Mouse (Mus musculus) retina, postnatal 7 days (tissue): ENCODE results near the gene 1700001F09Rik.
"Not testable (repeated sequence)": the region's sequence is repeated elsewhere in the genome, so short reads cannot be mapped to it uniquely, and the experiment has no call there.

Experiments used
- DNase-seq: peaks from one replicate; pipeline ENCODE4 v3.0.0-alpha.2; 2012; ENCODE audit warnings: low read depth, low spot score

The 1700001F09Rik gene

DNA sequence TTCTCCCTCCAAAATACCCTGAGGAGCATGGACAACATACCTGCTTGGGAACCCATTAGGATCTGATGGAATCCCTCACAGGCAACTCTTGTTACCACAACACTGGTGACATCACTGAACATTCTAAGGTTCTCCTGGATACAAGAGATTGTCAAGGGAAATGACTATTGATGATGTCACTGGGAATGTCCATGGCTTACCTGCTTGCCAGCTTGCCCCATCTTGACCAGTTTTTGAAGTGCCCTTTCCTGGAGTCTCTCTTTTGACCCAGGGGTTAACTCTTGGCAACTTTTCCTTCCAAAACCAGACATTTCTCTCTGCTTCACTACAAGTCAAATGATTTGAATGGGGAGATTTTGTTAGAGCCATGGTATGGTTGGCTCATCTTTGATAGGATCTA is at the start of gene 1700001F09Rik:
1700001F09Rik (minus strand) TSS at position 101 of the 400 bp plus-strand sequence.
- DNase-seq, result not testable (repeated sequence)

- not testable (repeated sequence) for DNase-seq
These were observed 14.1 kb upstream of the 1700001F09Rik start for GRCm38 (mm10) chr14:43361713-43362112.

DNA sequence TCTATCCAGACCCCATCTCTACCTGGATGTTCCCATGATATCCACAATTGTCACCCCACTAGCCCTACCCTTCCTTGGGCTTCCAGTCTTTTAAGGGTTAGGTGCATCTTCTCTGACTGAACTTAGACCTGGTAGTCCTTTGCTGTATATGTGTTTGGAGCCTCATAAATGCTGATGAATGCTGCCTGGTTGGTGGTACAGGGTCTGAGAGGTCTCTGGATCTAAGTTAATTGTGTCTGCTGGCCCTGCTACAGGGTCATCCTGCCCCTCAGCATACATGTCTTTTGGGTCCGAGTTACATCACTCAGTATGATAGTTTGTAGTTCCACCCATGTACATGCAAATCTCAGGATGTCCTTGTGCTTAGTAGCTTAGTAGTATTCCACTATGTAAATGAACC is 11.6 kb upstream of the 1700001F09Rik start:
- not testable (repeated sequence) for DNase-seq

- DNase-seq, result not testable (repeated sequence)
These were observed 9.9 kb upstream of the 1700001F09Rik start for GRCm38 (mm10) chr14:43357496-43357895.

DNA sequence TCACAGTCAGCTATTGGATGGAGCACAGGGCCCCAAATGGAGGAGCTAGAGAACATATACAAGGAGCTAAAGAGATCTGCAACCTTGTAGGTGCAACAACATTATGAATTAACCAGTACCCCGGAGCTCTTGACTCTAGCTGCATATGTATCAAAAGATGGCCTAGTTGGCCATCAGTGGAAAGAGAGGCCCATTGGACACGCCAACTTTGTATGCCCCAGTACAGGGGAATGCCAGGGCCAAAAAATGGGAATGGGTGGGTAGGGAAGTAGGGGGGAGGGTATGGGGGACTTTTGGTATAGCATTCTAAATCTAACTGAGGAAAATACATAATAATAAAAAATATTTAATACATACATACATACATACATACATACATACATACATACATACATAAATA is 5.3 kb upstream of the 1700001F09Rik start:
- DNase-seq, result not testable (repeated sequence)

DNA sequence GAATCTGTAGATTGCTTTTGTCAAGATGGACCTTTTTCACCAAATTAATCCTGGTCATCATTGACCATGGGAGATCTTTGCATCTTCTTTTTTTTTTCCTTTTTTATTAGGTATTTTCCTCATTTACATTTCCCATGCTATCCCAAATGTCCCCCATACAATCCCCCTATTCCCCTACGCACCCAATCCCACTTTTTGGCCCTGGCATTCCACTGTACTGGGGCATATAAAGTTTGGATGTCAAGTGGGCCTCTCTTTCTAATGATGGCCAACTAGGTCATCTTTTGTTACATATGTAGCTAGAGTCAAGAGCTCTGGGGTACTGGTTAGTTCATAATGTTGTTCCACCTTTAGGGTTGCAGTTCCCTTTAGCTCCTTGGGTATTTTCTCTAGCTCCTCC is 10.0 kb downstream of the 1700001F09Rik start:
- not testable (repeated sequence) for DNase-seq

DNA sequence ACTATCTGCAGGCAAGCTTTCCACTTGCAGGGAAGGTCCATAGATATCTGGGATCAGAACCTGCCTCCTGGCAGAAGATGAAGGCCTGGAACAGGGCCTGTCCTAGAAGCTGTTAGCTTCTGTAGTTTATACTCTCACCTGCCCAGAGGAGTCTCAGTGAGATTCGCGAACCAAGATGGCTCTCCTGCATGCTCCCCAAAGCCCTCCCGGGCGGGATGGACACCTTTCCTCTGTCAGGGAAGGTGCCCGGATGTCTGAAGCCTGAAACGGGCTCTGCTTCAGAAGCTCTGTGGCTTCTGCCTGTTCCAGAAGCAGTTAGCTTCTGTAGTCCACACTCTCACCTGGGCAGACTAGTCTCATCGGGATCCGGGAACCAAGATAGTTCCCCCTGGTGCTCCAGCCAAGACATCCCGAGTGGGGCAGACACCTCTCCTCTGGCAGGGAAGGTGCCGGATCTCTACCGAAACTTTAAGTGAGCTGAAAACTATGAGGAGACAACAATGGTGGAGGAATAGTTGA is 16.2 kb downstream of the 1700001F09Rik start:
- DNase-seq, result not testable (repeated sequence)

DNA sequence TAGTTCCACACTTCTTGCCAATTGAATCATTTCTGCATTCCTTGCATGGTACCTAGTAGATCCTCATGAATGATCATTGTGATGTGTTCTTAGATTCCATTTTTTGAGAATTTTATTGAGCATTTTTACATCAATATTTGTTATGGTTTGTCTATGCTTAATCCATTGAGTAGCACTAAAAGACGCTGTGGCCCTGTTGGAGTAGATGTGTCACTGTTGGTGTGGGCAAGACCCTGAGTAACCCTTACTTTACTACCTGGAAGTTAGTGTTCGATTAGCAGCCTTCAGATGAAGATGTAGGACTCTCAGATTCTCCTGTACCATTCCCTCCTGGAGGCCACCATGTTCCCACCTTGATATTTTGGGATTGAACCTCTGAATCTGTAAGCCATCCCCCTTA is 19.0 kb downstream of the 1700001F09Rik start:
- not testable (repeated sequence) for DNase-seq

- not testable (repeated sequence) for DNase-seq
These were observed 28.1 kb downstream of the 1700001F09Rik start for GRCm38 (mm10) chr14:43319516-43319915.

GRCm38 (mm10) chr14:43293503-43293902 is 54.1 kb downstream of the 1700001F09Rik start, which contains the start of gene Gm8127:
TSS of gene Gm8127 (minus strand) at chr14:43293832.
- not testable (repeated sequence) for DNase-seq
